Mouse (Mus musculus): ENCODE measurements at regions not wholly inside any gene's neighbourhood (a gene's known extent, or its start where the extent isn't known, plus 50 kb on each side); places are given as distances from the start of the nearest gene placed in this dataset.

- Histone ChIP-seq H3K79me2 (ENCODE audit: control insufficient read depth, insufficient read depth, low read length, poor library complexity) (no peaks in the 10 kb centered on the region), H3K36me3 (ENCODE audit: control insufficient read depth in 1 of 2, insufficient read depth in 2 of 2, low read length in 2 of 2) (no peaks in the 10 kb centered on the region), H3K27me3 (ENCODE audit: control insufficient read depth in 1 of 2, insufficient read depth in 2 of 2, low read length in 2 of 2) (no peaks in the 10 kb centered on the region), H3K4me1 (ENCODE audit: control insufficient read depth in 1 of 2, insufficient read depth in 2 of 2, low read length in 2 of 2) (no peaks in the 10 kb centered on the region), H3K9ac (ENCODE audit: control insufficient read depth, low read depth, low read length, poor library complexity, severe bottlenecking) (no peak overlapping the region), H3K4me3 (ENCODE audit: control insufficient read depth in 1 of 2, insufficient read depth in 1 of 2, low read depth in 2 of 2, low read length in 2 of 2) (no peak overlapping the region), H3K9me3 (replicated peaks; ENCODE audit: insufficient read depth, low read length) (no peaks in the 10 kb centered on the region), H3K27ac (ENCODE audit: control insufficient read depth, low read depth, low read length) (no peak overlapping the region)
- no peak for DNase-seq (ENCODE audit: low read depth, low spot score)
- TF ChIP-seq E2F4 (IDR thresholded peaks at IDR 0.05; ENCODE audit: borderline replicate concordance, low read depth, low read length), result no peak
- TF ChIP-seq GABPA (IDR thresholded peaks at IDR 0.05; ENCODE audit: low read depth, low read length), result no peak
- no peak for TF ChIP-seq MAX (IDR thresholded peaks at IDR 0.05; ENCODE audit: low read length)
- no peak for TF ChIP-seq TAL1 (IDR thresholded peaks at IDR 0.05; ENCODE audit: low read length)
- no peak for TF ChIP-seq EP300 (IDR thresholded peaks at IDR 0.05; ENCODE audit: low read depth in 1 of 2, low read length in 2 of 2)
- no peak for TF ChIP-seq ZC3H11A (IDR thresholded peaks at IDR 0.05; ENCODE audit: low read depth, low read length)
- no peak for TF ChIP-seq MYC (IDR thresholded peaks at IDR 0.05; ENCODE audit: low read depth, low read length)
These were observed 130.9 kb downstream of the Gm26897 start for GRCm38 (mm10) chr5:111864606-111865005.

DNA sequence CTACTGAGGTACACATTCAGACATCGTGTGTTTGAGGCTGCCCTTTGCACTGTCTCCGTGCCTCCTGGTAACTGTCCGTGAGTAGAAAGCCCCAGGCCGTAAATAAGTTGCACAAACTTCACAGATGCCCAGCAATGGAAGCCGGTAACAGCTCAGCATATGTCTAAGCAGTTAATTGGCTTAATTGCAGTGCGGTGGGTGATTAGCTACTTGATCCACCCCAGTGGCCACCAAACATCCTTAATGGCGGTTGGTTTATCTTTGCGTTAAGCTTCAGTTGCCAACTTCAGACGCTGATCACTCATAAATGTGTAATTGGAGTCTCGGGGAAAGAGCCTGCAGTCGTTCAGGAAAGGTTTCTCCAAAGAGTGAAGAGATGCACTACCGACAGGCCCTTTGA lies 135.3 kb downstream of the Gm26897 start:
- Histone ChIP-seq H3K9me3 (replicated peaks; ENCODE audit: insufficient read depth, low read length) (no peaks in the 10 kb centered on the region), H3K9ac (ENCODE audit: control insufficient read depth, low read depth, low read length, poor library complexity, severe bottlenecking) (no peak overlapping the region), H3K27ac (ENCODE audit: control insufficient read depth, low read depth, low read length) (no peak overlapping the region), H3K4me3 (ENCODE audit: control insufficient read depth in 1 of 2, insufficient read depth in 1 of 2, low read depth in 2 of 2, low read length in 2 of 2) (no peak overlapping the region), H3K27me3 (ENCODE audit: control insufficient read depth in 1 of 2, insufficient read depth in 2 of 2, low read length in 2 of 2) (no peaks in the 10 kb centered on the region), H3K4me1 (ENCODE audit: control insufficient read depth in 1 of 2, insufficient read depth in 2 of 2, low read length in 2 of 2) (no peaks in the 10 kb centered on the region), H3K79me2 (ENCODE audit: control insufficient read depth, insufficient read depth, low read length, poor library complexity) (no peaks in the 10 kb centered on the region), H3K36me3 (ENCODE audit: control insufficient read depth in 1 of 2, insufficient read depth in 2 of 2, low read length in 2 of 2) (no peaks in the 10 kb centered on the region)
- no peak for DNase-seq (ENCODE audit: low read depth, low spot score)
- TF ChIP-seq TCF12 (IDR thresholded peaks at IDR 0.05; ENCODE audit: low read depth, low read length) (no peak), POLR2AphosphoS5 (IDR thresholded peaks at IDR 0.05; ENCODE audit: borderline replicate concordance, low read depth, low read length) (no peak), TAL1 (IDR thresholded peaks at IDR 0.05; ENCODE audit: low read length) (no peak), EP300 (IDR thresholded peaks at IDR 0.05; ENCODE audit: low read depth in 1 of 2, low read length in 2 of 2) (no peak), ETS1 (IDR thresholded peaks at IDR 0.05; ENCODE audit: low read depth, low read length) (no peak), TBP (IDR thresholded peaks at IDR 0.05; ENCODE audit: low read depth, low read length) (no peak), POLR2AphosphoS2 (IDR thresholded peaks at IDR 0.05; ENCODE audit: low read length) (no peak), NELFE (IDR thresholded peaks at IDR 0.05; ENCODE audit: low read depth, low read length) (no peak), BHLHE40 (IDR thresholded peaks at IDR 0.05; ENCODE audit: borderline replicate concordance, low read depth, low read length) (no peak), CHD2 (IDR thresholded peaks at IDR 0.05; ENCODE audit: low read length) (no peak), MXI1 (IDR thresholded peaks at IDR 0.05; ENCODE audit: low read depth, low read length) (no peak), ELF1 (IDR thresholded peaks at IDR 0.05; ENCODE audit: low read depth, low read length) (no peak), ZMIZ1 (IDR thresholded peaks at IDR 0.05; ENCODE audit: low read depth, low read length) (no peak), SMC3 (IDR thresholded peaks at IDR 0.05; ENCODE audit: low read depth, low read length) (no peak), JUND (IDR thresholded peaks at IDR 0.05; ENCODE audit: low read depth, low read length) (no peak), RAD21 (IDR thresholded peaks at IDR 0.05; ENCODE audit: low read depth, low read length) (no peak), RCOR1 (IDR thresholded peaks at IDR 0.05; ENCODE audit: low read depth, low read length) (no peak), MAX (IDR thresholded peaks at IDR 0.05; ENCODE audit: low read length) (no peak)
